Mouse (Mus musculus) brain, embryonic 18.5 days (tissue): ENCODE data around the gene Nlk.
A peak's percentile ranks its signal among the peaks of the same experiment; 100 is the strongest.
"Not testable (repeated sequence)": the region's sequence is repeated elsewhere in the genome, so short reads cannot be mapped to it uniquely, and the experiment has no call there.

Experiments used
- DNase-seq: peaks from one replicate; pipeline ENCODE4 v3.0.0-alpha.2; 2012; ENCODE audit warnings: low read depth, low spot score

Gene Nlk

GRCm38 (mm10) chr11:78690547-78690946 is 6.6 kb downstream of the Nlk start:
- DNase-seq: no peak

DNA sequence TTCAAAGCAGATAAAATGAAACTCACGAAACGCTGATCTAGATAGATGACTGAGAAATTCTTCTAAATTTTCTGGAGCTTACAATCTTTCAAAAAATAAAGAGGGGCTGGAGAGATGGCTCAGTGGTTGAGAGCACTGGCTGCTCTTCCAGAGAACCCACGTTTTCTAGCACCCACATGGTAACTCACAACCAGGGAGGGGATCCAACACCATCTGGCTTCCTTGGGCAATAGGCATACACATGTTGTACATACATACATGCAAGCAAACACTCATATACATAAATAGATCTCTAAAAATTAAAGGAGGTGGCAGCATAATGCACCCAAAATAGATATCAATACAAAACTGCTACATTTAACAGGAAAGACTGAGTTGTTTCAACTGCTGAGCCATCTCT is 16.1 kb downstream of the Nlk start:
- DNase-seq: no peak

DNA sequence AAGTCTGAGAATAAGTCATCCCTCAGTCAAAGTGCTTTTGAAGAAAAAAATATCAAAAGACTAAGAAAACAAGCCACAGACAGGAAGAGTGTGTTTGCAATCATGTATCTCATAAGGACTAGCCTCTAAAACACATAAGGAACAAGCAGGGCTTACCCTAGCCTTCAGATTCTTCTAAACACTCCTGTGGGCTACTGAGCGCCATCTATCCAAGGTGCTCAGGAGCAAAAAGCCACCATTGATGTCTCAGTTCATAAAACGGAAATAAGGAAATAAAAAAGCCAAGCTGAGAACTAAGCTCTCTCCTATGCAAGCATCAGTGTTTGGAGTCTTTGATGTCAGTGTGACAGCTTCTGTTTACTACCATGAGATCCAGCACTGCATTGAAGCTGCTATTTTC is 18.4 kb downstream of the Nlk start:
- DNase-seq: no peak

GRCm38 (mm10) chr11:78668647-78669046 is 28.5 kb downstream of the Nlk start:
- no peak for DNase-seq

GRCm38 (mm10) chr11:78664853-78665252 is 32.3 kb downstream of the Nlk start:
- DNase-seq: no peak

DNA sequence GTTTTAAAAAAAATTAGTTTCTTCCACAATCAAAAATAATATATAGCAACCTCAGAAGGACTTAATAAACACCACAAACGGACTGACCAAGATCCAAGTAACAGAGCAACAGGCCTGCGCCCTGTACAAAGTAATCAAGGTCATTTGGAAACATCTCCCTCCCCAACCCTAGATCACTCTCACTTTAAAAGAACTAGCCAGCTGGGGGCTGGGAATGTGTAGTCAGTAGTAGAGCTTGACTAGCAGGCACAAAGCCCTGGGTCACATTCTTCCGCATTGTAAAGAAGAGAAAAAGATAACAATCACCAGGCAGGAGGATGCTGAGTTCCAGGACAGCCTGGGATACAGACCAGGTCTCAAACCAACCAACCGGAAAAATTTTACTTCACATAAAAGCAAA is 33.3 kb downstream of the Nlk start:
- no peak for DNase-seq

DNA sequence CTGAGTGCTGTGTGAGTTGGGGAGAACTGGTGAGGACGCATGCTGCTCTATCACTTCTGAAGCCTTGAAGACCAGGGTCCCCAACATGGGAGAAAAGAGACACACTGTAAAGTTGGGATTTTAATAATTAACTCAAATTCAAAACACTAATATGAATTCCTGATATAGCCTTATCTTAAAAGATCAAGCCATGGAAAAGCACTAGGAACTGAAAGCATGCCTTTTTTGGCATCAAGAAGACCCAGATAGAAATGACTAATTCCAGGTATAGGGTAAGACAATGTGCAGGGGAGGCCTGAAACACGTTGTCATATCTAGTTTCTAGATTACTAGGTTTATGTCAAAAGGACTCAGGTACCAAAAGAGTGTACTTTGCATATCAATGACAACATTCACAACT is 48.0 kb downstream of the Nlk start:
- DNase-seq: no peak

DNA sequence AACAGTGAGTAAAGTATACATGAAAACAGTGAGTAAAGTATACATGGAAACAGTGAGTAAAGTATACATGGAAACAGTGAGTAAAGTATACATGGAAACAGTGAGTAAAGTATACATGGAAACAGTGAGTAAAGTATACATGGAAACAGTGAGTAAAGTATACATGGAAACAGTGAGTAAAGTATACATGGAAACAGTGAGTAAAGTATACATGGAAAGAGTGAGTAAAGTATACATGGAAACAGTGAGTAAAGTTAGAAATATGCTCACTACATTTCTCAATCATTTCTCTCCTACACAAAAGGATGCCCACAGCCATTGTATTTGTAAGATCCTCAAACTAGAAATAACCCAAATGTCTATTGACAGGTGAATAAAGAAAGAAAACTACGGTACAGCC is 48.8 kb downstream of the Nlk start:
- DNase-seq: not testable (repeated sequence)

DNA sequence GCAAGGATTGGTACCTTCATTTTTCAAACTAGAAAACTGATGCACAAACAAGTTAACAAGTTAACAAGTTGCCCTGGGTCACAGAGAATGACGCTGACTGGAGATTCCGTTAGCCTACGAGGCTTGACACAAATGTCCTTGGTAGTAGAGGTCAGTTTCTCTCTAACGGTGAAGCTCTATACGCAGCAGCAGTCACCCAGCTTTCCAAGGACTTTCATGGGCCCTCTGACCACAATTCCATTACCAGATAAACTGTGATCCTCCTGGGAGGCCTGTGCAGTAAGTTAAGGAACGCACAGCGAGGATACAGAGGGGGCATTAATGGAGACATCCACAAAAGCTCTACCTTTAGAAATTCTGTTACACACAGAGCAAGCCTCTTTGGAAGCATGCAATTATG is 53.4 kb downstream of the Nlk start:
- DNase-seq: no peak

- no peak for DNase-seq
Measured at GRCm38 (mm10) chr11:78642151-78642550, 55.0 kb downstream of the Nlk start.

- DNase-seq: peak; percentile 20
Measured at GRCm38 (mm10) chr11:78641088-78641487, 56.1 kb downstream of the Nlk start.

- DNase-seq: no peak
Measured at GRCm38 (mm10) chr11:78632782-78633181, 64.4 kb downstream of the Nlk start.

GRCm38 (mm10) chr11:78628871-78629270 is 68.3 kb downstream of the Nlk start:
- no peak for DNase-seq

DNA sequence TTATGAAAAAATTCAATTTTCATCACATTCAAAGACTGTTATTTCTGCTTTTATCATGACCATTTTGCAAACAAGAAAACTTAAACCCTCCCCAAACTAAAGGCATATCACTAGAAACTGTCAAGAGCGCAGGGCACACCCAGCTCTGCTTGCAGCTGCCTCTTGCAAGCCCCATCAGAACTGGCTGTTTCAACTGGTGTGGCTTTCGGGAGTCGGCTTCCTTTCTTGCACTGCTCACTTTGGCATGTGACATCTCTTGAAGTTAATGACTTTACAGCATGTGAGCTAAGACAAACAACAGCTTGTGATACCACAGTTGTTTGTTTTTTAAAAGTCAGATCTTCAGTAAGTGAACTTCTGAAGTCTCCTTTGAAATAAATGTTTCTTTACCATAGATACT is 72.8 kb downstream of the Nlk start:
- DNase-seq: no peak

GRCm38 (mm10) chr11:78621926-78622325 is 75.2 kb downstream of the Nlk start:
- DNase-seq: no peak

GRCm38 (mm10) chr11:78620179-78620578 is 77.0 kb downstream of the Nlk start:
- DNase-seq: no peak

GRCm38 (mm10) chr11:78611273-78611672 is 85.9 kb downstream of the Nlk start:
- no peak for DNase-seq

GRCm38 (mm10) chr11:78609657-78610056 is 87.5 kb downstream of the Nlk start:
- no peak for DNase-seq

DNA sequence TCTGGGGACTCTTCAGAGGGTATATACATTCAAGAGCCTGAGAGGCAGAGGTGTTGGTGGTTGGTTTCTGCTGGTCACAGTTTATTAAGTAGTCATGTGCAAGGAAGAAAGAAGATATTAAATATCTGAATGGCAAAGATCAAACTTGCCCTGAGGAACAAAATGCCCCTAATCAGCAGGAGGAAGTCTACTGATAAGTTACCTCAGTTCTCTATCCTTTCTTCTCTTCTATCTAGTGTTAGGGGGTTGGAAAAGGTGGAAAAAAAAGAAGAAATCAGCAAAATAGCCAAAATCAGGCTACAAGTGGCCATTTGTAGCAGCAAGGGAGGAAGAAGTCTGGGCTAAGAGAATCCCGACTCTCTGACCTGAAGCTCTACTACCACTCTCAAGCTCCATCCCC is 92.3 kb downstream of the Nlk start:
- no peak for DNase-seq

DNA sequence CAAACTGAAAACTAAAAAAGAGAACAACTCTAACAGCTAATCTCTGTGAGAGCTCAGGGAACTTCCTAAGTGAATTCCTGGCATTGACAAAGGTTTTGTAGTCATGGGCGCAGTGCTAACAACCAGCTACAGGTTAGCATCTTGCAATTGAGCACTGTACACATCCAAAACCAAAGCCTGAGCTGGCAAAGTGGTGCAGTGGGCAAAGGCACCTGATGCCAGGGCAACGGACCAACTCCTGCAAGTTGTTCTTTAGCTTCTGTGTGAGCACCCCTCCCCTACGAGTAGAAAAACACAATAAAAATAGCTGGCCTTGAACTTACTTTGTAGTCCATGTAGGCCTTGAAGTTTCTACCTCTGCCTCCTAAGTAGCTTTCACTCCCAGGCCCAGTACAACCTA is 94.4 kb downstream of the Nlk start:
- DNase-seq: no peak

DNA sequence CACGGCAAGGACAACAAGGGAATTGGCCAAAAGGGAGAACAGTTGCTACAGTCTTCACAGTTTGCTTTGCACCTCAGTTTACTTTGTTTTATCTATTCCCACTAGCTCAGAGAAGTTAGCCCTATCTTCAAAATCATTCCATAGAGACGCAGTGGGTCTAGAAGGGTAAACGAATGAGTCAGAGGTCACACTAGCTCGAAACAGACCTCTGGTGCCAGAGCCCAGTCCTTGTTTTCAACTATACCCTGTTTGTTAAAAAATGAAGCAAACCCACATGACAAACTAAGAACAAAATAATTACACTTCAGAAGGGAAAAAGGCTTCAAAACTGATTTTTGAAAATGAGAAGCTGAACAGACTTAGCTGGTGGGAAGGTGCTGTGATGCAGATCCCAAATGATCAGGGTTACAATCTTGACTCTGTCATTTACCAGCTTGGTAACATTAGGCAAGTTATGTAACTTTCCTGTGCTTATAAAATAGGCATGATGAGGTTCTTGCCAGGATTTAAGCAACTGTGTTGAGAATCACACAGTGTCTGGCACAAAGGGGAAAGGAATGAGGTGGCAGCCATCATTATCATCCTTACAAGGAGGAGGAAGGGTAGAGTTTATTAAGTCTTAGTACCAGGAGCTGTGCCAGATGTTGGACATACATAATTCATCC is 96.1 kb downstream of the Nlk start:
- DNase-seq: no peak

DNA sequence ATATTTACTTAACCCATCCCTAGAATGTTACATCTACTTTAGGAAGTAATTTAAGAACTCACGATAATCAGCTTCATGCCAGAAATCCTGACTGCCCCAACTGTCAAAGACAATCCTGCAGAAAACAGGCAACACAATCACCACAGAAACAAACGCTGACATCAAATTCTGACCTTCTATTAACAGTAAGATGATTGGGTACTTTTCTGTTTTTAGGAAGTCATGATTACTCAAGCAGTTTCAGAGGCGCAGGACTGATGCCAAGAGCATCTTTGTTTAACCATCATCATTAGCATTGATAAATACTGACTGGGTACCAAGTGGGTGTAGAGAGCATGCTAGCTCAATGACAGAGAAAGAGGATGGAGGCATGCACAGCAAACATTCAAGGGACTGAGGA is 96.7 kb downstream of the Nlk start:
- no peak for DNase-seq

DNA sequence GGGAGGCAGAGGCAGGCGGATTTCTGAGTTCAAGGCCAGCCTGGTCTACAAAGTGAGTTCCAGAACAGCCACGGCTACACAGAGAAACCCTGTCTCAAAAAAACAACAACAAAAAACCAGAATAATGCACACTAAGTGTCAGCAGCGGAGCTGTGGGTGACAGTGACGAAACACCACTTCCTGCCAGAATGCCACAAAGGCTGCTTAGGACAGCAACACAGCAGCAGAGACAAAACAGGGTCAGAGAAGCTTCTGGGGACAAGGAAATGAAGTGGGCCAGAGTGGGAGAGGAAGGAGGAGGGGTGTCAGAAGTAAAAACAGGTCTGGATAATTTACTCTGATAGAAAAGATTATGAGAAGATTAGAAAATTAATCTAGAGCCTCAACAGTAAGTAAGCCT is 97.1 kb downstream of the Nlk start:
- no peak for DNase-seq

DNA sequence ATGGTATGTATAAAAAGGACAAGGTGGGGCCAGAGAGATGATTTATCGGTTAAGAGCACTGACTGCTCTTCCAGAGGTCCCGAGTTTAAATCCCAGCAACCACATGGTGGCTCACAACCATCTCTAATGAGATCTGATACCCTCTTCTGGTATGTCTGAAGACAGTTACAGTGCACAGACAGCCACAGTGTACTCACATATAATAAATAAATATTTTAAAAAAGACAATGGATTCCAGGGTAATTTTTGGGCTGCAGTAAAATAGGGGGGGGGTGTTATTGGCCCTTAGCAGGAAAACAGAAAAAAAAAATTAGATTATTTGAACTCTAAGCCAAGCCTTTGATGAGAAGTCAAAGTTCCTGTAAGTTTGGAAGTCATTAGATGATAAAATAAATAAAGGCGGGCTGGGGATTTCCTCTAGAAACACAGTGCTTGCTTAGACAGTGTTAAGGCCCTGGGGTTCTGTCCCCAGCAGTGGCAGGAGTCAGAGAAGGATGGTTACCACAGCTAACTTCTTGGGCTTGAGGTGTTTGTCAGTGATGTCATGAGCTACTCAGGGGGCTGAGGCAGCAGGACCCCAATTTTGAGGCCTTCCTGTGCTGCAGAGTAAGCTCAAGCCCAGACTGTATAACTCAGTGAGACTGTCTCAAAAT is 98.3 kb downstream of the Nlk start:
- no peak for DNase-seq
